Mouse (Mus musculus) spleen, postnatal 36 days (tissue): ENCODE measurements around the gene Tcl1b3.
"Not testable (repeated sequence)": the region's sequence is repeated elsewhere in the genome, so short reads cannot be mapped to it uniquely, and the experiment has no call there.

Experiments
- DNase-seq, 2 experiments: peaks; one replicate each; pipeline ENCODE4 v3.0.0; 2022; ENCODE audit warnings: low spot score in 2 of 2, mixed read lengths in 1 of 2

The Tcl1b3 gene

DNA sequence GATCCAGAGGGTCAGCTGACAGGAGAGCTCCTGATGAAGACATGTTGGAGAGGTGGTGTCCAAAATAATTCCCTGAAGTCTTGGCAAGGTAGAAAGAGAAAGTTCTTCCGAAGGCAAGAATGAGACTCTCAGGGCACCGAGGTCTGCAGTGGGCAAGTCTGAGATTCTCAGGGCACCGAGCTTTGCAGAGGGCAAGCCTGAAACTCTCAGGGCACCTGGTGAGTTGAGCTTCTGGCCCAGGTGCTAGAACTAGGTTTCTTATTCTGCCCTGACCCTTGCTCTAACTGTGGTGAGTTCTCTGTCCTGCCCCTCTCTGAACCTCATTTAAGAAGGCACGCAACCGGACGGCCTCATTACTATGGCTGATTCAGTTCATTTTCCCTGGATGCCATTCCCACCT, at the start of gene Tcl1b3:
Gene Tcl1b3 (plus strand): TSS at position 301 of the 400 bp plus-strand sequence.
- not testable (repeated sequence) for DNase-seq

DNA sequence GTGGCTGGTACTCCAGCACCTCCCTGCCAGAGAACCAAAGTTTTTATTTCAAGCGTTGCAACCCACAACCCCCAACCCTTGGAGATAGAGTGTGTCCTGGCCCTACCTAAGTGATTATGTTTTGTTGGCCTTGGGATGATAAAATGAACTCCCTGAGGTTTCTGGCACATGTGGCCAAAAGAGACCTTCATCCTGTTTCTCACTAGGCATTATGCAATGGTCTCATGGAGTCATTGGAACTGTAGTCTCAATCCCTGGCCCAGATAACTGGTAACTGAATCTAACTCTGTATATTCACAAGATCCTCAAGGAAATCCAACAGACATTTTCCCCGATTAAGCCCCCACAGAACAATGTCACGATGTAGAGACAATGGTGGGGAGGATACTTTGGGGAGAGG, 47.7 kb upstream of the Tcl1b3 start:
- DNase-seq, result no peak

DNA sequence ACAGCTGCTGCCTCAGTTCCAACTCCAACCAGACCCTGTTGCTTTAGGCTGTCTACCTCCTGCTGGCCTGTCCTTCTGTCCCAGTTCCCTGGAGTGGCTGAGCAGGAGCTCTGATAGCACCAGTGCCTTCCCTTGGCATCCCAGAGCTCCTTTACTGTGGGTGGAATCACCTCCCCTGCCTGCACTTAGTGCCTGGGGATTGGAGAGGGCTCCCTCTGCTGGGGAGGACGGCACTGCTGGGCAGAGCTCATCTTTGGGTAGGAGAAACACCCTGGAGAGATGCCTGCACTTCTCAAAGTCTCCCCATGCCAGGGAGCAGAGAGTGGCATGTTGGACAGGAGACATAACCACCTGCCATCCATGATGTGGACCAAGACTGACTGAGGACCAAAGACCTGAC, 45.9 kb upstream of the Tcl1b3 start:
- DNase-seq, result not testable (repeated sequence)

DNA sequence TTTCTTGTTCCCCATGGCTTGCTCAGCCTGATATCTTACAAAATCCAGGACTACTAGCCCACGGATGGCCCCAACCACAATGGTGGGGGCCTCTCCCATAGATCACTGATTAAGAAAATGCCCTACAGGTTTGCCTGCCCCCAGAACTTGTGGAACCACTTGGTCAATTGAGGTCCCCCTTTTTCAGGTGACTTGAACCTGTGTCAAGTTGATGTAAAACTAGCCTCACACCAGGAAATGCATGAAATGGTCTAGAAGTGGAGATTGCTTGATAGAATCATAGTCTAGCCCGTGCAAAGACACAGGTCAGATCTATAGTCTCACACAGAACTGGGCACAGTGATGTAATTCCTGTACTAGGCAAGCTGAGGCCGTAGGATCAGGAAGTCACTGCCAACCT, 45.1 kb upstream of the Tcl1b3 start, which contains the start of gene Tcl1b2:
Gene Tcl1b2 (plus strand): TSS at position 301 of the 400 bp plus-strand sequence.
- no peak for DNase-seq

DNA sequence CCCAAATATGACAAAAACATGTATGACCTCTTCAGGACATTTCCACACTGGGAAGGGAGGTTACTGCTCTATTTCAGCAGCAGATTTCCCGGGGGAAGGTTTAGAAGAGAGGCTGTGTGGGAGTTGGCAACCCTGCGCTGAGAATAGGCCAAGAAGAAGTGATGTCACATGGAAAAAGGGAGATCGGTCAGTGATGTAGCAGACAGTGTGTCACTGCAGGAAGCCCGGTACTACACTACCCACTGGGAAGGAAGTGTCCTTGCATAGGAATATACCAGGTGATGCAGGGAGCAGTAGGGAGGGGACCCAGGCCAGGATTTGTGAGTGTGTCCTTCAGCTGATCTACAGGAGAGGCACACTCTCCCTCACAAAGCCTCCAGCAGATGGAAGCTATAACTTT, 35.6 kb upstream of the Tcl1b3 start:
- DNase-seq, result not testable (repeated sequence)

DNA sequence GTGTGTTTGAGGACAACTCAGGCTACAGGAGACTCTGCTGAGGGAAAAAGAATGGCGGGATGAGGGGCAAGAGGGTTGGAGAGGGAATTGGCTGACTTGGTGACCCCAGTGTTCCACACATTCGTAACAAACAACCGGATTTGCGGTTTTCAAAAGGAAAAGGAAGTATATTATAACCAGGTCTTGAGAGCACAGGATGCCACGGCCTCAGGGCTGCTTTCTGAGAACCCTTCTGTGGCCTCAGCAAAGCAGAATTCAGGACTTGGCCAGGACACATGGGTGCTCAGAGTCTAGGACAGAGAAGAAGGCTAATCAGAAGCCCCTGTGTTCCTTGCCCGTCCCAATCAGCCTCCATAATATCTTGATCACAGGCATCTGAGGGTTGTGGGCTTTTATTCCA, 32.0 kb upstream of the Tcl1b3 start:
- no peak for DNase-seq

DNA sequence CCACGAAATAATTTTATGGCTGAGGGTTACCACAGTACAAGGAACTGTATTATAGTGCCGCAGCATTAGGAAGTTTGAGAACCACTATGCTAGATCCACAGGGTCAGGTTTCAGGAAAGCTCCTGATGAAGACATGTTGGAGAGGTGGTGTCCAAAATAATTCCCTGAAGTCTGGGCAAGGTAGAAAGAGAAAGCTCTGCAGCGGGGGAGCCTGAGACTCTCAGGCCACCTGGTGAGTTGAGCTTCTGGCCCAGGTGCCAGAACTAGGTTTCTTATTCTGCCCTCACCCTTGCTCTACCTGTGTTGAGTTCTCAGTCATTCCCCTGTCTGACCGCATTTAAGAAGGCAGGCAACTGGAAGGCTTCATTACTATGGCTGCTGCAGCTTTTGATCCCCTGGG, 31.5 kb upstream of the Tcl1b3 start, which contains the start of gene Tcl1b1:
Gene Tcl1b1 (plus strand): TSS at position 301 of the 400 bp plus-strand sequence.
- no peak for DNase-seq

DNA sequence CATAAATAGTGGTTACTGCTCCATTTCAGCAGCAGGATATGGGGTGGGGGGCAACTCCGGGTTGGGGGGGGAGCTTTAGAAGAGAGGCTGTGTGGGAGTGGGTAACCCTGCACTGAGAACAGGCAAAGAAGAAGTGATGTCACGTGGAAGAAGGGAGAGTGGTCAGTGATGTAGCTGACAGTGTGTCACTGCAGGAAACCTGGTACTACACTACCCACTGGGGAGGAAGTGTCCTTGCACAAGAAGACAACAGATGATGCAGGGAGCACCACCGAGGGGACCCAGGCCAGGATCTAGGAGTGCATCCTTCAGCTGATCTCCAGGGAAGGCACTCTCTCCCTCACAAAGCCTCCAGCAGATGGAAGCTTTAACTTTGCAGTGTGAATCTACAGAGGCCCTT, 24.1 kb upstream of the Tcl1b3 start:
- no peak for DNase-seq

DNA sequence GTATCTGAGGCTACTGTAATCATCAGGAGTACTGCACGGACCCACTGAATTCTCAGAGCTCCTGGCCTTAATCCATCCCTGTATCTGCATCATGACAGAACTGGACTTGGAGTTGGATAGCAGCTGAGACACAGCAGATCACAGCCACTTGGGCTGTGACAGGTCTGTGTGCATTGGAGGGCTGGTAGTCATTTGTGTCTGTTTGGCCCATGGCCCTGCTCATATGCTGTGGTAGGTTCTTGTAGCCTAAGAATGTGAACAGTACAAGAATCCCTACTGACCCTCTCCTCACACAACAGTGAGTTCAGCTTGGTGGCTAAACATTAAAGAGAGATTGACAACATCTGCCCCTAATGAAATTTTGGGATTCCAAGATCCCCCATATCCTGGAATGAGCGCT, 17.5 kb upstream of the Tcl1b3 start:
- DNase-seq, result no peak

DNA sequence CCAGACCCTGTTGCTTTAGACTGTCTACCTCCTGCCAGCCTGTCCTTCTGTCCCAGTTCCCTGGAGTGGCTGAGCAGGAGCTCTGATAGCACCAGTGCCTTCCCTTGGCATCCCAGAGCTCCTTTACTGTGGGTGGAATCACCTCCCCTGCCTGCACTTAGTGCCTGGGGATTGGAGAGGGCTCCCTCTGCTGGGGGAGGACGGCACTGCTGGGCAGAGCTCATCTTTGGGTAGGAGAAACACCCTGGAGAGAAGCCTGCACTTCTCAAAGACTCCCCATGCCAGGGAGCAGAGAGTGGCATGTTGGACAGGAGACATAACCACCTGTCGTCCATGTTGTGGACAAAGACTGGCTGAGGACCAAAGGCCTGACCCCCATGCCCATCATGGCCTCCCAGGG, 16.5 kb upstream of the Tcl1b3 start:
- peak; percentile 2 to 11 for DNase-seq

DNA sequence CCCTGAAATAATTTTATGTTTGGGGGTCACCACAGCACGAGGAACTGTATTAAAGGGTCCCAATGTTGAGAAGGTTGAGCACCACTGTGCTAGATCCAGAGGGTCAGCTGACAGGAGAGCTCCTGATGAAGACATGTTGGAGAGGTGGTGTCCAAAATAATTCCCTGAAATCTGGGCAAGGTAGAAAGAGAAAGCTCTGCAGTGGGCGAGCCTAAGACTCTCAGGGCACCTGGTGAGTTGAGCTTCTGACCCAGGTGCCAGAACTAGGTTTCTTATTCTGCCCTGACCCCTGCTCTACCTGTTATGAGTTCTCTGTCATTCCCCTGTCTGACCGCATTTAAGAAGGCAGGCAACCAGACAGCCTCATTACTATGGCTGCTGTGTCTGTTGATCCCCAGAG, 14.8 kb upstream of the Tcl1b3 start, which contains the start of gene Tcl1b5:
Gene Tcl1b5 (plus strand): TSS at position 301 of the 400 bp plus-strand sequence.
- not testable (repeated sequence) for DNase-seq

DNA sequence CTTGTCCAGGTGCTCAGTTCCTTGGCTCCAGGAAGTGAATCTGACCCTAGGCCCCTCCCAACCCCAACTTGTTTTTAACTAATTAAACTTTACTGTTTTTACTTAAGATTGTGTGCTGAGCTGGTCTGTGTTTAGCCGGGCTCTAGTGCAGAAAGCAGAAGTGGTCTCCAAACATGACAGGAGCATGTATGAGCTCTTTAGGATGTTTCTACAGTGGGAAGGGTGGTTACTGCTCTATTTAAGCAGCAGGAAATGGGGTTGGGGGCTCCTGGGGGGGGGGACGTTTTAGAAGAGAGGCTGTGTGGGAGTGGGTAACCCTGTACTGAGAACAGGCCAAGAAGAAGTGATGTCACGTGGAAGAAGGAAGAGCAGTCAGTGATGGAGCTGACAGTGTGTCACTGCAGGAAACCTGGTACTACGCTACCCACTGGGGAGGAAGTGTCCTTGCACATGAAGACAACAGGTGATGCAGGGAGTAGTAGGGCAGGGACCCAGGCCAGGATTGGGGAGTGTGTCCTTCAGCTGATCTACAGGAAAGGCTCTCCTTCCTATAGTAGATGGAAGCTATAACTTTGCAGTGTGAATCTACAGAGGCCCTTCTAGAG, 9.7 kb upstream of the Tcl1b3 start:
- not testable (repeated sequence) for DNase-seq

DNA sequence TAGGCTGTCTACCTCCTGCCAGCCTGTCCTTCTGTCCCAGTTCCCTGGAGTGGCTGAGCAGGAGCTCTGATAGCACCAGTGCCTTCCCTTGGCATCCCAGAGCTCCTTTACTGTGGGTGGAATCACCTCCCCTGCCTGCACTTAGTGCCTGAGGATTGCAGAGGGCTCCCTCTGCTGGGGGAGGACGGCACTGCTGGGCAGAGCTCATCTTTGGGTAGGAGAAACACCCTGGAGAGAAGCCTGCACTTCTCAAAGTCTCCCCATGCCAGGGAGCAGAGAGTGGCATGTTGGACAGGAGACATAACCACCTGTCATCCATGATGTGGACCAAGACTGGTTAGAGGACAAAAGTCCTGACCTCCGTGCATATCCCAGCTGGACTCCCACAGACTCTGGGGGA, 1.9 kb upstream of the Tcl1b3 start:
- not testable (repeated sequence) for DNase-seq

DNA sequence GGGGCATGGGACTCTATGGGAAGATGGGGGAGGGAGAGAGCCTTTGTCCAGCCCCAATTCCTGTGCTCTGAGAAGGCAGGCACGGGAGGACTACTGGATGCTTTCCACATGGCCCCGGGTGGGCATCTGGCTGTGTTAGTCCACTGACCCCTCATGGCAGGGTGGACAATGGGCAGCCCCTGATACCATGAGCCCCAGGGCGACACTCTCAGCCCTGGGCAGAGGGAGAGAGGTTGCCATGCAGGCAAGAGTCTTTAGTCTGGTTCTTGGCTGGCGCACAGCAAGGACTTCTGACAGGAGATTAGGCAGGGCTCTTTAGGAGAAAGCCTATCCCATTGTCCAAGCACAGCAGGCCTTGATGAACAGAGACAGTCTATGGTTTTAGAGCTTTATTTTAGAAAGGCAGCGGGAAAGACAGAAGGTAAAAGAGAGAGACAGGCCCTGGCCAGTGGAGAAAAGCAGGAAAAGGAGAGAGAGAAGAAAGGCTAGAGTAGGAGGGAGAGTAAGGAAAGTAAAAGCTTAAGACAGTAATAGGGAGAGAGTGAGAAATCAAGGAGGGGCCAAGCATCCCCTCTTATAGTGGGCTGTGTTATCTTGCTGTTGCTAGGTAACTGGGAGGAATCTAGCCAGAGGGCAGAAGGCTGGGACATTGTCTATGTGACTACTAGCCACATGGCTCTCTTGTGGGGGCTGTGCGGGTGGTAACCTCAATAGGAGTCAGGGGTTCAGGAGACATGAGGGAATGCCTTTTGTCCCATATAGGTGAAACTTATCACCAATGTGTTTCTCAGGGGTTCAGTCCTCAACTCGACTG, 9.0 kb downstream of the Tcl1b3 start:
- not testable (repeated sequence) for DNase-seq

DNA sequence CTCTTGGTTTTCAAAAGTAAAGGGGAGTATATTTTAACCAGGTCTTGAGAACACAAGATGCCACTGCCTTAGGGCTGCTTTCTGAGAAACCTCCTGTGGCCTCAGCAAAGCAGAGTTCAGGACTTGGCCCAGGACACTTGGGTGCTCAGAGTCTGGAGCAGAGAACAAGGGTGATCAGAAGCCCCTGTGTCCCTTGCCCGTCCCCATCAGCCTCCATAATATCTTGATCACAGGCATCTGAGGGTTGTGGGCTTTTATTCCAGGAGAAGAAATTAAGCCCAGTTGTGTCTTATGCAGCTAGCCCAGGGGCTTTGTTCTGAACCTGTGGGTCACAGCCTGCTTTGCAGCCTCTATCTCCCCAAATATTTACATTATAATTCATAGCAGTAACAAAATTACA, 10.8 kb downstream of the Tcl1b3 start, which contains the start of gene Tcl1b4:
Gene Tcl1b4 (plus strand): TSS at position 301 of the 400 bp plus-strand sequence.
- DNase-seq, result not testable (repeated sequence)

DNA sequence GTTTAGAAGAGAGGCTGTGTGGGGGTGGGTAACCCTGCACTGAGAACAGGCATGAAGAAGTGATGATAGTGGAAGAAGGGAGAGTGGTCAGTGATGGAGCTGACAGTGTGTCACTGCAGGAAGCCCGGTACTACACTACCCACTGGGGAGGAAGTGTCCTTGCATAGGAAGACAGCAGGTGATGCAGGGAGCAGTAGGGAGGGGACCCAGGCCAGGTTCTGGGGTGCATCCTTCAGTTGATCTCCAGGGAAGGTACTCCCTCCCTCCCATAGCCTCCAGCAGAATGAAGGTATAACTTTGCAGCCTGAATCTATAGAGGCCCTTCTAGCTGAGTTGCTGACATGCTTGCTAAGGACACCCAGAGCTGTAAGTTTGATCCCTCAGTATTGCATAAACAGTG, 16.2 kb downstream of the Tcl1b3 start:
- no peak for DNase-seq

DNA sequence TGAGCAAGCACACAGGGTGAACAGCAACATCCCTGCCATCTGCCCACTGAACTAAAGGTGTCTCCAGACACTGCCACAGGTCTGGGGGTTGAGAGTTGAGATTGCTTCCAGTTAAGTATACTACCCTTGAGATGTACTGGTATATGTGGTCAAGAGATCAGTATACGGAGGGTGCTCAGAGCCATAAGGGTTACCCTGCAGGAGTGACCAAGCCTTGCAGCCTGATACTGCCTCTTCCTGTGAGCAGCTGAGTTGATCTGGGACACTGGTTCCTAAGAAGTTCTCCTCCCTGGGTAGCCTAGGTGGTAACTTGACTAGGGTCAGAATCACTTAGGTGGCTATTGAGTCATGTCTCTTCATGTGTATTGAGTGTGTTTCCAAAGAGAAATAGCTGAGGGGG, 17.6 kb downstream of the Tcl1b3 start:
- no peak for DNase-seq

DNA sequence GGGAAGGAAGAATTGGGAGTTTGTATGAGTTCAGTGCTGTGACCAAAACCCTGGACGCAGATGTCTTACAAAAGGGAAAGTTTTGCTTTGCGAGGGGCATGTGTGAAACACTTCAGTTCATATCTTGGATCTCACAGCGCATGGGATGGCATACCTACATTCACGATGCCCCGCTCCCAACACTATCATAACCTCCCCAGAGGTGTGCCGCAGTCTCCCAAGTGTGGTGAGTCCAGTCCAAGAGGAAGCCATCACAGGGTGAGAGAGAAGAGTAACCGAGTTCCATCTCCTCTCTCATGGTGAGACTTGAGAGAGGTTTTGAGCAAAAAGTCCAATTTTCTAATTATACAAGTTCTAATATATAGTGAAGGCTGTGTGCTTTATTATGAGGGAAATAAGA, 18.4 kb downstream of the Tcl1b3 start:
- DNase-seq, result no peak

DNA sequence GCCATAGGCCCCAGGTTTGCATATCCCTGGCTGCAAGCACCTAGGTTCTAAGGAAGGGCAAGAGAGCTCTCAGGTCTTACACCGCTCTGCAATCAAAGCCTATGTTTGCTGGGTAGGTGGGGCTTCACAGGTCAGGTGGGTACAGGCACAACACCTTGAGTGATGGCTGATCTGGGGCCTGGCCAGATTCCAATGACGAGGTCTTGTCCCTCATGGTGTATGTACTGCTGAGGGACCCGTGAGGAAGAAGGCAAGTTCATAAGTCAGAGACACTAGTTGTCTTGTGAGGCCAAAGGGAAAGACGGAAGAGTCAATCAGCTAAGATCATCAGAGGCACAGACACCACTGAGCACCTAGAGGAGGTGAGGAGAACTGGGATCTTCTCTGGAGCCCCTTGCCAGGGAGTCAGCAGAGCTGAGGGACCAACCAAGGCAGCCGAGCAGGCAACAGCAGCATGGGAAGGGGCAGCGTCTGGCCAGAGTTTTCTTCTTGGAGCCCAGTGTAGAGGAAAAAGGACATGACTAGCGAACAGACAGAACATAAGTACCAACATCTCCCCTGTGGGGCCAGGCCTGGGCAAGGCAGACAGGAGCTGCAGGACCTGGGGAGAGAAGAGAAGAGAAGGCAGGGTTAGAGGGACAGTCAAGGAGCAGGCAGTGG, 26.4 kb downstream of the Tcl1b3 start:
- DNase-seq, result no peak

DNA sequence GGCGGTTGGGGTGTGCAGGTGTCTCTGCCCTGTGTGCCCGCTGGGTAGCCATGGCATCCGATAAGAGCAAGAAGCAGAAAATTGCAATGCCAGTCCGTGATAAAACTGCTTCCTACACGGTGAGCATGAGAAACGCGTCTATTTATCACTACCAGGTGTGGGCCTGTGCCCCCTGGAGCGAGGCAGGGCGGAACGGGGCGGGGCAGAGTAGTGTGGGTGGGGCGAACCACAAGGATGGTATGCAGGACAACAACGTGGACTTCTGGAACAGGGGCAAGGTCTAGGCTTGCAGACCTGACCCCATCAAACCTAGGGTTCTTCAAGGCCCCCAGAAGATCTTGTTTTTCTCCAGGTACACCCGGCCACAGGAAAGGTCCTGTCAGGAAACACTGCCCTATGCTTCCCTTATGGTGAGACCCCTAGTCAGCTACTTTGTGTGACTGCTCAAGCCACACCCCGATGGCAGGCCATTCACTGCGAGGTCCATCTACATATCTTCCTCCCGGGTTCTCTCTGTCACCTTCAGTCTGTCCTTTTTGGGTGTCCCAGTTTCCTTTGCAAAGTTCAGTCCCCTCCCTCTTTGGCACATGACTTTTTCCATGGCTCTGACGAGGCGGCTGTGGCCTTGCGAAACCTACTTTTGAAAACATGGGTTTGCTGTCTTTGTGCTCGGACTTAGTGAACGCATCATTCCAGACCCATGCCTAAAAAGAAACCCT, 31.9 kb downstream of the Tcl1b3 start, which contains the start of gene Tcl1:
Gene Tcl1 (minus strand): TSS at position 193 of the 719 bp plus-strand sequence.
- DNase-seq, result no peak

DNA sequence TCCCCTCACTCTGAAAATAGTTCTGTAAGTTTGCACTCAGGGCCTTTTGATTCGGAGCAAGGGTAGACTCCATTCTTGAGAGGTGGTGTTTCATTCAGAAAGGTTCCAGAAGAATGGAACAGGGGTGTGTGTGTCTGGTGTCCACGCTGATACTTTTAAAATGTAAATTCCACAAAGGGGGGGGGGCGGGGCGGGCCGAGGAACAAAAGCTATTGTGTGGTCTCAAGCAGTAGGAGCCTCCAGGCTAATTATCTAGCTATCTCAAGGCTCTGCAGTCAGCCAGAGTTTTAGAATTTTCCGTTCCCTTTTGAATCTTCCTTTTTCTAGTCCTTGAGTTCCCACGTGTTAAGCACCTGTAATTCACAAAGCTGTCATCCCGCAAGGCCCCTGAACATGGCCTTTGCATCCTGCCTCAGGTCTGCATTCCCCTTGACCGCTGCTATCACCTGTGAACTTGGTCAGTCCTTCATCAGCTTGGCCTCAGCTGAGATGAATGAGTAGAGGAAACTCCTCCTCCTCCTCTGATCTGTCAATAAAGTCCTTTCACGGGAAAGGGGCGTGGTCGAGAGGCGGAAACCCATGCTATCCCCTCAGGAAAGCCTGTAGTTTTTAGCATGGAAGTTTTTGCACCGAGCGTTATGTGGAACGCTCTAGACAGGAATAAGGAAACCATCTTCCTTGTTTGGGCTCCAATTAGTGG, 33.9 kb downstream of the Tcl1b3 start:
- DNase-seq, result no peak
